Mouse (Mus musculus) liver, adult 2 months (tissue): Measurements from ENCODE around the gene Fnbp1.

ENCODE experiments used
- CTCF ChIP-seq: fragments of 200-500 bp; IDR thresholded peaks from 2 replicates; pipeline ENCODE4 v1.5.1; 2011; ENCODE audit warnings: low read depth, low read length, control low read depth
- POLR2A ChIP-seq: fragments of 200-500 bp; IDR thresholded peaks from 2 replicates; pipeline ENCODE4 v1.6.1; 2011; ENCODE audit warnings: low read length, control low read depth; ENCODE audit not compliant: insufficient read depth; ENCODE audit errors: extremely low read depth

DNA sequence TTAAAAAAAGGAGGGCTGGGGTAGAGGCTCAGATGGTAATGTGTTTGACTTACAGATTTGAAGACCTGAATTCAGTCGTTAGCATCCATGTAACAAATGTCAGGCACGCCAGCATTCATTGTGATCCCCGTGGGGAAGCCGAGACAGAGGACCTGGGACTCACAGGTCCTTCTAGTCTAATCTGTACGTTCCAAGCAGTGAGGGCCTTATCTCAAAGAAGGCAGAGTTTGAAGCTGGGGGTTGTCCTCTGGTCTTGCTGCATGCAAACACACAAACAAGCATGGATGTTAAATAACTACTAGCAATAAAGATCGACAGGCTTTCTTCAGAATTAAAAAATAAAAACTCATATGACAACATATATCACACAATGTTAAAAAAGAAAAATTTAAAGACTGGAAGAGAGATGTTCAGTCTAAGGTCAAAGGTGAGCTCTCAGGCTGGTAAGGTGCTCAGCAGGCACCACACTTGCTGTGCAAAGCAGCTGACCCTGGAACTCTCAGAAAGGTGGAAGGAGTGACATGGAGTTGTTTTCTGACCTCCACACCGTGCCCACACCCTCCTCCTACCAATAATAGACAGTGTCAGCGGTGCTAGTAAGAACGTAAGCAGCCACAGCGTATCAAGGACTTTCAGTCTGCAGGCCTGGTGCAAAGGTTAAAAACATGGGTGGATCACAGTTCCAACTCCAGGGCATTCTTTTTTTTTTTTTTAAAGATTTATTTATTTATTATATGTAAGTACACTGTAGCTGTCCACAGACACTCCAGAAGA, 18.5 kb upstream of the Fnbp1 start:
- TF ChIP-seq CTCF (no peak), POLR2A (no peak)
